Mouse (Mus musculus) heart, adult 18-20 months (tissue): ENCODE data around the gene Cwc25. TPM values are rescaled to one million over a fixed set of nuclear protein-coding genes. Genes with fewer than 3 reads are reported as not detected.
"Not testable (repeated sequence)": the region's sequence is repeated elsewhere in the genome, so short reads cannot be mapped to it uniquely, and the experiment has no call there.

Experiments
- DNase-seq, 2 experiments: peaks; one replicate each; pipeline ENCODE4 v3.0.0; 2021 to 2022; ENCODE audit warnings: mixed read lengths in 1 of 2
- total RNA-seq, 2 experiments: library from RNA; stranded (reverse); gene quantifications; 2 replicates each; pipeline ENCODE4 v1.2.3; 2021

Gene Cwc25
- total RNA-seq, 2 experiments from 2014 or later, result 6.4 to 8.4 TPM

DNA sequence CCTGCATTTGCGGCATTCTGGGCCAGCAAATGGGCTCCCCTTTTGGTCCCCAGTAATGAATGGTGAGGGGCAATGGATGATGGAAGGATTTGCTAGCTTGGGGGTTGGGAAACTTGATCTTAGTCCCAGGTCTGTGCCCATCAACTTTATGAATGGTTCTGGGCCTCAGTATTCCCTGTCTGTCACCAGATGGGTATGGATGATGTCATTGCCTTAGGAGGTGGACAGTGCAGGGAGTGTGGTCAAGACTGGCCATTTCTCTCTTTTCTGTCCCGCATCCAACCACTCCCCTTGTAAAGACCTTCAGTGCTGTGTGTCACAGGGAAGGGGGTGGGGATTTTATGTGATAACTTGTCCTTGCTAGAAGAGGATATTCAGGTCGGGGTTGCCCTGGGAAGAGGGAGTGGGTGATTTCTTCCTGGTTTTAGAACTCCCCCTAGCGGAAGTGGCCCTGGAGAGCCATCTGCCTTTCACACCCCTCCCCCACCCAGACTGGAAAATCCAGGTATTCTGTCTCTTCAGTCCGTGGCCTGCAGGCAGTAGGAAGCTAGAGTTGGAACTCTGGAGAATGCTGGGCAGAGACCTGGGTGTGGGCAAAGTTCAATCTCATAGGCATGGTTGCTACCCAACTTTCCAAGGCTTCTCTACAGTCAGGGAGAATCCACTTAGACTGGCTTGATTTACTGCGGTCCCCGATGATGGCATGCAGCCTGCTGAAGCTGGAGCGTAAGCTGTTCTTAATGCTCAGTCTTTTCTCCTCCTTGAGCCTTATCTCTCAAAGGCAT lies 35.2 kb upstream of the Cwc25 start:
- peak; percentile 56 to 71 for DNase-seq

DNA sequence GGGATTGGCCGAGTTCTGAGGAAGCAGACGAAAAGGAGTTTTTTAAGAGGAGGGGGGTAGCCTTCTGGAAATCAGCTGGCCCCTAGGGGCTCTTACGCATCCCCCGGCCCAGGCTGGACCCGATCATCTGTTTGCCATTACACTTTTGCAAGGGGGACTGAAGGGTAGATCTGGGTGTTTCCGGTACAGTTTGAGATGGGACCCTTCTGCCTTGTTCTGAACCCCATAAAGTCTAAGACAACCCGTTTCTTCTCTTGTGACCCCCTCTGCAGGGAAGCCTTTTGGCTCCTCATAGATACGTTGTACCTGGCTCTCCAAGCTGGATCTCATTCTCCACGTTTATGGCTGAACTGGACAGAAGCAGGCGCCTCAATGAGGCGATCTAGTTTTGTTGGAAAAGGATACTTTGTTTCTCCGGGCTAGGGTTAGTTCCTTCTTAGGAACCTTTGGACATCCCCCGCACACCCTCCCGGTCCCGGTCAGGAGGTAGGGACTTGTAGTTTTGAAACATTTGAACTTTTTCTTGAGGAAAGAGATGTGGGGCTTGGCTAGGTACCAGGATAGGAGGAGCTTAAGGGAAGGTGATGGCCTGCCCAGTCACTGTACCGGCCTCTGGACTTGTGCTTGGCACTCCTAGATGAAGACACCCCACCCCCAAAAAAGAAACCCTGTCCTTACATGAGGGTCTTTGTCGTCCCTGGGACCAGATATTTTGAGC lies 34.5 kb upstream of the Cwc25 start:
- DNase-seq, result peak; percentile 60 to 62

DNA sequence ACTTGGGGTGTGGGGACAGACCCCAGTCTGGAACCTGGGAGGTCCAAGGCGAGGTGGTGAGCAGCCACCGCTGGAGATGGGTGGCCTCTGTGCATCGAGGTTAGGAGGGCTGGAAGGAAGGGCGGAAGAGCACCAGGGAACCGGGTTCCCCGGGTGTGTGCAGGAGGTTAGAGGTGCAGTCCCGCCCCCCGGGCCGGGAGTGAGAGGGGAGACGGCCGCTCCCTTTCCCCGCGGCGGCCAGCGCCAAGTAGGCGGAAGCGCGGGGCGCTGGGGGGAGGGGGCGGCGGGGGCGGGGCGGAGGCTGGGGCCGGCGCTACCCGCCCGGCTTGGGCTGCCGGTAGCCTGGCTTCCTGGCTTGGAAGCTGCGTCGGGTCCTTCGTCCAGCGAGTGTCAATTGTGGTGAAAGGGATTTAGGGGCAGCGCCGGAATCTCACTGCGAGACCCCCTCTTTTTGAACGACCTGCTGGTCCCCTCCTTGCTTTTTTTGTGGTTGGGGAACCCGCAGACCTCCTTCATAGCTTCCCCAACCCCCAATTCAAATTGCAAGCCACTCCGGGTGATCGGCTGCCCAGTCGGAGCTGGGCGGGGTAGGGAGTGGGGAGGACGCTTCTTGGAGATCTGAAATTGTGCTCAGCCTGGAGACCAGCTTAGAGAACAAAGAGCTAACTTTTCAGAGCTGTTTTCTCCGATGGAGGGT lies 33.8 kb upstream of the Cwc25 start:
- DNase-seq, result peak; percentile 81 to 90

DNA sequence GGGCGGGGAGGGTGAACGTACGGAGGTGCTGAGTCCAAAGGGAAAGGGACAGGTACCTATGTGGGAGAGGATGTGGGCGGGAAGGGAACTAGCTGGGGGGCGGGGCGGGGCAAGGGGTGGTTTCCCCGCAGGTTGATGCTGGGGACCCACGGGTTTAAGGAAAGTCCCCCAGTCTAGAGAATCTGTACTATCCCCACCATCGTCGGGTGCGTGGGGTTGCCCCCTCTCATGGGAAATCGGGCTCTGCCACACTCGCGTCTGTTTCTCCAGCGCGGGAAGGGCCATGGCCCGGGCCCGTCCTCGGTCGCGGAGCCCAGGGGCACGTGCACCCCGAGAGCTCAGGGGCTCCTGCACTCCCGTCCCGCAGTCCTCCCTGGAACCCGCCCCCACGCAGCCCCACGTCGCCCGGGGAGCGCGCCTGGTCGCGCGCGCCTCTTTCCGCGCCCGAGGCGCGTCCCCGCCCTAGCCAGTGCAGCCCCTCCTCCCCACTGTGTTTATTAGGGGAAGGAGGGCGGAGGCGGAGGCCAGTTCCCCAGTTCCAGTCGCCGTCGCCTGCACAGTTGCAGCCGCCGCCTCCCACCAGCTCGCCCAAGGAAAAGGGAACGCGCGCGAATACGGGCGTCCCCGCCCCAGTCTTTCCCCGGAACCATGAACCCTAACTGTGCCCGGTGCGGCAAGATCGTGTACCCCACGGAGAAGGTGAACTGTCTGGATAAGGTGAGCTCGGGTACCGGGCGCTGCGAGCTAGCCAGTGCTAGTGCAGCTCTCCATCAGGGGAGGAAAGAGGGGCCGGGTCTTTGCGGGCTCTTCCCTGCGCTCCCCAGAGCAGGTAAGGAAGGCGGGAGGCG lies 33.0 kb upstream of the Cwc25 start:
- peak; percentile 92 to 94 for DNase-seq

DNA sequence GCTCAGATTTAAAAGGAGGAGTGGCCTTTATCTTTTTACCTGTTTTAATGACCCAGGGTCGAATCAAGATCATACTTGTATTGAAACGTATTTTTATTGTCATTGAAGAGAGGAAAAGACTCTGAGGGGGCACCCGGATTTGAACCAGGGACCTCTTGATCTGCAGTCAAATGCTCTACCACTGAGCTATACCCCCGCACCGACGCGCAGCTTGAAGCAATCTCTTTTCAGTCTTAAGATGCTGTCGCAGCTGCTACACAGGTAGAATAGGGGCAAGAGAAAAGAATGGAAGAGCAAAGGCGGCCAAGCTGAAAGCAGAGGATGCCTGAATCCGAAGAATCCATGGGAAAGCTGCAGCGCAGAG lies 32.4 kb upstream of the Cwc25 start, which contains the start of gene Lasp1:
Gene Lasp1, plus strand, starts transcription at position 219 of the 364 bp plus-strand sequence.
- DNase-seq, result peak; percentile 89 to 95

DNA sequence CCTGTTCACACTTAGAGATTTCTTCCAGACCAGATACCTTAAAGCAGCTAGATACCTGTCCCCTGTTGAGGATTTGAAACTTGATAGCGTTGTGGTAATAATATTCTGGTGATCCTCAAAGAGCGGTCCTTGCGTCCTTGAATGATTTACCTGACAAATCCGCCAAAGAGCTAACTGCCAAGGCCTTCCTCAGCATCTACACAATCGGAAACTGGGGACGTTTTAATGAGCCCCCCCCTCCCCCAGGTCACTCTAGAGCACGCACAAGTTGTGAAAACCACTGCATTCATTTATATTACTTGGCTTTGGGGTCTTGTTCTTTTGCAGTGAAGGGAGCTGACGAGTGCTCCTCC lies 31.7 kb upstream of the Cwc25 start:
- DNase-seq, result no peak

DNA sequence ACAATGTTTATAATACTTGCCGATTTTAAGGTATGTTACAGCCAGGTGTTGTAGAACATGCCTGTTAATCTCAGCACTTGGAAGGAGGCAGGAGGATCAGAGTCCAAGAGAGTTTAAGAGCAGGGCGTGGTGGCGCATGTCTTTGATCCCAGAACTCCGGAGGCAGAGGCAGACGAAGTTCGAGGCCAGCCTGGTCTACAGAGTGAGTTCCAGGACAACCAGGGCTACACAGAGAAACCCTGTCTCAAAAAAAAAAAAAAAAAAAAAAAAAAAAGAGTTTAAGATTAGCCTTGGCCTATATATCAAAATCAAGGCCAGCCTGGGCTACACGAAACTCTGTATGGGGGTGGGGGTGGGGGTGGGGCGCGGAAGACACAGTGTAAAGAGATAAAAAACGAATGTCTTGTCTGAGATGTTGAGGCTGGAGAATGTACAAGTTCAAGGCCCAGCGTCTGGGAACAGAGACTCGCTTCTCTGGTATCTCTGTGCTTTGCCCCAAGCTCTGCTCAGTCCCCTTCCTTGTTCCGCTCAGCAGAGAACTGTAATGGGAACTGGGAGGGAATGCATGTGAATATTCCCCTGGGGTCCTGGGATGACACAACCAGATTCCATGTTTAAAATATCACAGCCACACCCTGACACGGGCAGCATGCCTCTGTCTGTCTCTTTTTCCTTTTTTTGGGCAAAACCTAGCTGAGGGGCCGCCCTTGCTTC lies 31.2 kb upstream of the Cwc25 start:
- DNase-seq, result peak; percentile 52 to 61

DNA sequence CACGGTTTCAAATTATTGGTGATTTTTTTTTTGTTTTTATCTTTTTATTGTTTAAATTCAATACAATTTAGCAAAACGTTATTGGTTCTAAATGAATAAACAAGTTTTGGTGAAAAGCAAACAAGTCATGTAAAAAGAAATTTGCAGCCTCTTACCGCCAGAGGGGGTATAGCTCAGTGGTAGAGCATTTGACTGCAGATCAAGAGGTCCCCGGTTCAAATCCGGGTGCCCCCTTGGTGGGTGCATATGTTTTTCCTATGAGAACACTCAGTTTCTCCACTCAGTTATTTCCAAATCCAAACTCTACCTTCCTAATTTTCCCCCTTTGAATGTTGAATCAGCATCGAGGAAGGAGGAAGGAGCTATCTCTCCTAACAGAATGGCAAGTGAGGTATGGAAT lies 30.6 kb upstream of the Cwc25 start:
- DNase-seq, result peak; percentile 72 to 89

DNA sequence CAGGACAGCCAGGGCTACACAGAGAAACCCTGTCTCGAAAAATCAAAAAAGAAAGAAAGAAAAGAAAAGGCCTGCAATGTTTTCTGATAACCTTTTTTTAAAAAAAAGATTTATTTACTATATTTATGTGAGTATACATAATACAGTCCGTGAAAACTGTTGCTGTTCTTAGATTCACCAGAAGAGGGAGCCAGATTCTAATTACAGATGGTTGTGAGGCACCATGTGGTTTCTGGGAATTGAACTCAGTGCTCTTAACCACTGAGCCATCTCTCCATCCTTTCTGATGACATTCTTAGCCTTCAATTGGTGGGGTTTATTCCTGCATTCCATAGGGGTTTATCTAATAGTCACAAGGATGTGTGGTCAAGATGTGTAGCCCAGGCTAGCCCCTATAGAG lies 26.8 kb upstream of the Cwc25 start:
- DNase-seq, result peak; percentile 50 to 84

DNA sequence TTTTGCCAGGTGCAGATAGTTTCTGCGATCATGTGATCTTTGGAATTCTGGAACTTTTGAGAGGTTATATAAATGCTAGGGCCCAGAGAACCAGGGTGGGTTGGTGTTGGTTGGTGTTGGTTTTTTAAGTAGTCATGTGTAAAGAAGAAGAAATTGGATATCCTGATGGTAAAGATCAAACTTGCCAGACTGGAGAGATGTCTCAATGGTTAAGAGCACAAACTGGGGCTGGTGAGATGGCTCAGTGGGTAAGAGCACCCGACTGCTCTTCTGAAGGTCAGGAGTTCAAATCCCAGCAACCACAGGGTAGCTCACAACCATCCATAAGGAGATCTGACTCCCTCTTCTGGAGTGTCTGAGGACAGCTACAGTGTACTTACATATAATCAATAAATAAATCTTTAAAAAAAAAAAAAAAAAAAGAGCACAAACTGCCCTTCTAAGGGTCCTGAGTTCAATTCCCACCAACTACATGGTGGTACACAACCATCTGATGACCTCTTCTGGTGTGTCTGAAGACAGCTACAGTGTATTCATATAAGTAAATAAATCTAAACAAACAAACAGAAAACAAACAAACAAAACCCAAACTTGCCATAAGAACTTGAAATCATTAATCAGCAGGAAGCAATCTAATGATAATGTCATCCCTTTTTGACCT lies 24.6 kb upstream of the Cwc25 start:
- DNase-seq, result not testable (repeated sequence)

DNA sequence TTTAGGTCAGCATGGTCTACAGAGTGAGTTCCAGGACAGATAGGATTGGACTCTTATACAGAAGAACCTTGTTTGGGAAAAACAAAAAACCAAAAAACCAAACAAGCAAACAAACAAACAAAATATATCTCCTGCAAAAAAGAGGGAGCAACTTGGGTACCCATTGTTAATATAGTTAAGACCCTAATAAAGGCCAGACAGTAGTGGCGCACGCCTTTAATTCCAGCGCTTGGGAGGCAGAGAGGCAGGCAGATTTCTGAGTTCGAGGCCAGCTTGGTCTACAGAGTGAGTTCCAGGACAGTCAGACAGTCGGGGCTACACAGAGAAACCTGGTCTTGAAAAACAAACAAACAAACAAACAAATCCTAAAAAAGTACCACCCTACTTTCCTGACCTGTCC lies 23.4 kb upstream of the Cwc25 start:
- DNase-seq, result no peak

DNA sequence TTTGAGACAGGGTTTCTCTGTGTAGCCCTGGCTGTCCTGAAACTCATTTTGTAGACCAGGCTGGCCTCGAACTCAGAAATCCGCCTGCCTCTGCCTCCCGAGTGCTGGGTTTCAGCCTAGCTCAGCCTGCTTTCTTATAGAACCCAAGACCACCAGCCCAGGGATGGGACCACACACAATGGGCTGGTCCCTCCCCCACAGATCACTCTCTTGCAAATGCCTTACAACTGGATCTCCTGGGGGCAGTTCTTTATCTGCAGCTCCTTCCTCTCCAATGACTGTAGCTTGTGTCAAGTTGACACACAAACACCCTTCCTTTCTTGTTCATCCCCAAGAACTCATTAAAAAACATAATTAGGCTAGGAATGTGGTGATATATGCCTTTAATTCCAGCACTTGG lies 21.6 kb upstream of the Cwc25 start:
- DNase-seq, result no peak

DNA sequence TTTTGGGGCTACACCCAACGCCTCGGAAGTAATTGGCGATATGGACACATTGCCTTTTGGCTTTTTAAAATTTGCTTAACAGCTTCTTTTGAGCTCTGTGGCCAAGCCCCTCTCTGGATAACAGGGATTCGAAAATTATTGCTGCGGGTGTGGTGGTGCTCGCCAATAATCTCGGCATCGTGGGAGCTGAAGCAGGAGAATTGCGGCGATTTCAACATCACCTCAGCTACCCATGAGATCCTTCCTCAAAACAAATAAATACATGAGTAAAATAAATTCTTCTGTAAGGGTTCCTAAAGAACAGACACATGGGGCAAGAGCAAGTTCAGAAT lies 16.2 kb upstream of the Cwc25 start:
- no peak for DNase-seq

DNA sequence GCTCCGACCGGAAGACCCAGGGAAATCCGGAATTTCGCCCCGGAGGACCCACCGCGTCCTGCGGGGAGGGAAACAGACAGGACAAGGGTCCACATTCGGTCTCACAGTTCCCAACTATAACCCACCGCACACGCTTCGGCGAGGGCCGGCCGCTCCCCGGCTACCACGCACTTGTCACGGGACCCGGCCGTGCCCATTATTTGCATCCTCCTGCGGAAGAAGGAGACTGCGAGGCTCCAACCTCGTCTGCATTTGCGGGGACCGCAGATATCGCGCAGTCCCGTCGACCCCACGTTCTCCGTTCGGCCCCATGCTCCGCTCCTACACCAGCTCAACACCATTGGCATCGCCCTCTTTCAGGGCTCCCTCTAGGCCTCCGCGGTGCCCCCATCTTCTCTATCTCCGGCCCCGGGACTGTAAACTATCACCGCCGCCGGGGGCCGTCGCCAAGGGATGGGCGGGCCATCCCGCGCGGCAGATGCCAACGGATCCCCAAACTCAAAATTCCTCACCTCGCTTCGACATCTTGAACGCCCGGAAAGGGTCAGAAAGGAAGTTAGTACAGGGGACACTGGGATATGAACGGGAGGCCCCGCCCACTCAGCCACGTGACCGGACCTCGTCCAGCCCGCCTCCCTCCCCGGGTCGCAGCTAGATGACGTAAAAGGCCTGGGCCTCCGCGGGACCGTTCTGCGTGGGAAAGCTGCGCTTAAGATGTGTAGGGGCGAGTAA lies 15.6 kb upstream of the Cwc25 start, which contains the start of gene Rpl23:
Gene Rpl23, minus strand, starts transcription at position 606 of the 732 bp plus-strand sequence.
- DNase-seq, result peak; percentile 99 to 100

DNA sequence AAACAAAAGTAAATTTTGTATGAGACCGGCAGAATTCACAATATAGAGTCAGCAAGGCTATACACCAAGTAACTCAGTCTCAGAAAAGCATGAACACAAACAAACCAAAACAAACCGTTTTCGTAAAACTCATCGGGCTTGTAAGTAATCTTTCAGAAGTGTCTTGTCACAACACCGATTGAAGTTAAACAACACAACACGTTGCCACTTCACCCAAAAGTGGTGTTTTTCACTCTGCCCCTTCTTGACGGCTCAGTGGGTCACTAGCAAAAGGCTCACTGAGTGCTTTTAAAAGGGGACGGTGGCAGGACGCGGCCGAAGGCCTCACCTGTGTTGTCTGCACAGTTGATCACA lies 15.1 kb upstream of the Cwc25 start:
- no peak for DNase-seq

DNA sequence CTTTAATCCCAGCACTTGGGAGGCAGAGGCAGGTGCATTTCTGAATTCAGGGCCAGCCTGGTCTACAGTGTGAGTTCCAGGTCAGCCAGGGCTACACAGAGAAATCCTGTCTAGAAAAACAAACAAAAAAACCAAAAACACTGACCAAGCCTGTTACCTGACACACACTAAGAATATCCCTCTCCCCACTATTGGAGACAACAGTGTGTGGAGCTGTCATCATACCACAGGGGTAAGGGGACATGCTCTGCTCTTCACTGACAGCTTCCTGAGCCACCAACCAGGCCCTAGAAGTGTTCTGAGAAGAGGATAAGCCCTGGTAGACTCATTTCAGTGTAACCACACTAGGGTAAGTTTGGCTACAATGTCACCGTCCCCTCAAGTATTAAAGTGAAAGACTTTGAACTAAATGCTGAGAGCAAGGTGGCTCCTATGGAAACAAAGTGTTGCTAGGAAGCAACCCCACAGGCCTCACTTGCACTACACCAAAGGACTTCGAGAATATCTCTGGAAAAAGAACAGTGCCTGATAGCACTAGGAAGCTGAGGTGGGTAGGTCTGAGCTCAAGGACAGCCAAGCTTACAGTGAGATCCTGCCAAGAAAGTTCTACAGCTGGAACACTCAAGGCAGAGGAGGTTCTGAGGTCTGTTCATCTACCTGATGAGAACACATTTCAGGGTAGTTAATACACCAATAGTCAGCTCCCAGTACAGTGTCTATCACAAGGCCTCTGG lies 13.8 kb upstream of the Cwc25 start:
- no peak for DNase-seq

DNA sequence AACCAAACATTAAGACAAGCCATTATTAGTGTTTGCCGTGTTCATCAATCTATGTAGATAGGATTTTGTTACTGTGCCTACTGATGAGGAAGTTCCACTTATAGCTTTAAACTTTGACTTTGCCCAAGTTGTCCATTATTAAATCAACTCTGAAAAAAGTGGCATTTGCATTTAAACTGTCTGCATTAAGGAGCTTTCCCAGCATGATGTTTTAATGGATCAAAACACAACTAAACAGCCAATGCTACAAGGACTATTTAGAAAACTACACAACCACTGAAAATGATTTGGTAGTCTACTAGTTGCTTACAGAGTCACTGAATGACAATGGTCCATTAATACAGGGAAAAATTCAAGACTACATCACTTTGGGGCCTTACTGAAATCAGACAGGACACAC lies 12.6 kb upstream of the Cwc25 start:
- no peak for DNase-seq

DNA sequence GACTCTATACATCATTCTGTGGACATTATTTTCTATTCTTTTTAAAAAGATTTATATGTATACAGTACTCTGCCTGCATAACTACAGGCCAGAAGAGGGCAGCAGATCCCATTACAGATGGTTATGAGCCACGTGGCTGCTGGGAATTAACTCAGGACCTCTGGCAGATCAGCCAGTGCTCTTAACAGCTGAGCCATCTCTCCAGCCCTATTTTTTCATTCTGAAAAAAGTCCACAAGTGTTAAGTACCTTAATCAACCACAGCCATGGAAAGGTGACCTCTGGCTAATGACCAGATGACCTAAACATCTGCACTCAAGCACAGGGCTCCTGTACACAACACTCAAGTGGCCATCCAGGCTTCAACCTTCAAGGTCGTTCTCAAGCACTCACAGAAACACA lies 10.8 kb upstream of the Cwc25 start:
- DNase-seq, result no peak

DNA sequence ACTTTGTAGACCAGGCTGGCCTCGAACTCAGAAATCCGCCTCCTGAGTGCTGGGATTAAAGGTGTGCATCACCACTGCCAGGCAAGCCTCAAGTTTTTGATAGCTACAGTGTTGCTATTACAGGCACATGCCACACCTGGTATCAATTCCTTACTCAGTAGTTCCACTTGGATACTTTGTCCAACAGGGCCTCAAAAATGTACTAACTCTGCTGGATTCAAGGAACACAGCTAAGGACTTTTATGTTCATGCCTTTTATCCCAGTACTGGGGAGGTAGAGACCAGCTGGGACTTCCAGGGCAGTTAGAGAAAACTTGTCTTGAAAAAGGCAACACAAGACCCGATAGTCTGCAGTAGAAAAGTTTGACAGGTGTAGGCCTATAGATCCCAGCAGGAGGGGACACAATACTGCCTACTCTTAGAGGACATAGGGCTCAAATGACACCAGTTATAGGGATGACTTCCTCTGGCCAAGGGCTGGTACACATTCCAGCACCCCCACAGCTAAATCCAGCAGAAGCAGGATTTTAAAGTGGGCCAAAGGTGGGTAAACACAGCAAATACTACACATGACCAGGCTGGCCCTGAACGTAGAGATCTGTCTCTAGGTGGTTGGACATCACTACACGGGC lies 10.3 kb upstream of the Cwc25 start:
- no peak for DNase-seq
